18 mouse cellular contexts compared by ENCODE assay signal in the genomic region with DNA sequence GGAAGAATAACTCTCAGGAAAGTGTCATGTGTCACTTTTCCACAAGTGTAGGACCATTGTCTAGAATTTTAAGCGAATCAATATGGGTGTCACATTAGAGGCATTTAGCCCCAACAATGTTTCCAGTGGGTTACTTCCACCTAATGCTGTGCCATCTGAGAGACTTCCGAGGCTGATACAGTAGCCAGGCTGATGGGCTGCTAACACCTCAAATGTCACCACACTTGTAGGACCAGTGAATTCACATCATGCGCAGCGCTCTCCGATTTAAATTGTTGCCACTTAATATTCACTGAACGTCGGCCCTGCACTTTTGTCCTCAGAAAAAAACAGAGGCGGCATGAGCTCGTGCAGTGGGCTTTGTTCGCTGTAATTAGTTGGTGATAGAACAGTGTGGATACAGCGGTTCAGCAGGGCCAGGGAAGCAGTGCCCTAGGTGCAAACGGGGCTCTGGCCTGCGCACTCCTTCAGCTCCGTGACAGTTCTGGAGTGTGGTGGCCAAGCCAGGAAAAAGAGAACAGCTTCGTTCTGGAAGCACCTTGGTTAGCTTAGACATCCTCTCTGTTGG. TPM values are rescaled to one million over a fixed set of nuclear protein-coding genes. Genes with fewer than 3 reads are reported as not detected.
A peak's percentile ranks its signal among the peaks of the same experiment; 100 is the strongest.
DNase-seq lines count a peak whose midpoint lies in the region; ATAC-seq and TF ChIP-seq lines count a peak whose summit lies in the region.
"Had no signal": no experiment of that assay in that cellular context is flagged by ENCODE, and none has a peak within 500 bp of the region (broad histone marks: within the 10 kb centered on the region; RNA-seq: fewer than 3 reads in every experiment).

No protein-coding gene starts in this region.

- H3K9me3 ChIP-seq in MEL (replicated peaks; ENCODE audit: insufficient read depth, low read length): no peaks in the 10 kb centered on the region
- H3K9me3 ChIP-seq in forebrain, embryonic 12.5 days: 0 out of 2 replicates have a peak, but pooled peaks cover 3% of the 10 kb centered on the region
- no peaks in the 10 kb centered on the region for H3K9me3 ChIP-seq in hindbrain, embryonic 13.5 days
- no peaks in the 10 kb centered on the region for H3K9me3 ChIP-seq in midbrain, embryonic 13.5 days
- no peaks in the 10 kb centered on the region for H3K9me3 ChIP-seq in intestine, postnatal 0 days (ENCODE audit: control insufficient read depth)
- H3K9me3 ChIP-seq: heart, embryonic 12.5 days; limb, embryonic 12.5 days; liver, embryonic 15.5 days had no signal

- peaks cover 10 to 24% of the 10 kb centered on the region in 2 experiments for H3K4me1 ChIP-seq in MEL (ENCODE audit: control insufficient read depth in 1 of 2, insufficient read depth in 2 of 2, low read length in 2 of 2)
- H3K4me1 ChIP-seq in forebrain, embryonic 12.5 days: peaks cover 38% of the 10 kb centered on the region
- peaks cover 34% of the 10 kb centered on the region for H3K4me1 ChIP-seq in hindbrain, embryonic 13.5 days (replicated peaks)
- peaks cover 50% of the 10 kb centered on the region for H3K4me1 ChIP-seq in midbrain, embryonic 13.5 days (replicated peaks)
- H3K4me1 ChIP-seq in intestine, postnatal 0 days (replicated peaks; ENCODE audit: control insufficient read depth, insufficient read depth, low read length): no peaks in the 10 kb centered on the region

- H3K36me3 ChIP-seq in MEL (ENCODE audit: control insufficient read depth in 1 of 2, insufficient read depth in 2 of 2, low read length in 2 of 2): peaks cover 0 to 14% of the 10 kb centered on the region in 2 experiments; a peak in 2 of 4 replicates
- H3K36me3 ChIP-seq in forebrain, embryonic 12.5 days (replicated peaks): 0 out of 2 replicates have a peak, but pooled peaks cover 3% of the 10 kb centered on the region
- H3K36me3 ChIP-seq in hindbrain, embryonic 13.5 days: peaks cover 4% of the 10 kb centered on the region; the same call in 1 of the 2 replicates
- 0 out of 2 replicates have a peak, but pooled peaks cover 2% of the 10 kb centered on the region for H3K36me3 ChIP-seq in midbrain, embryonic 13.5 days
- H3K36me3 ChIP-seq in intestine, postnatal 0 days (ENCODE audit: control insufficient read depth, insufficient read depth): no peaks in the 10 kb centered on the region
- H3K36me3 ChIP-seq: liver, embryonic 15.5 days had no signal

- no peaks in the 10 kb centered on the region for H3K27me3 ChIP-seq in MEL (ENCODE audit: control insufficient read depth in 1 of 2, insufficient read depth in 2 of 2, low read length in 2 of 2)
- no peaks in the 10 kb centered on the region for H3K27me3 ChIP-seq in forebrain, embryonic 12.5 days
- H3K27me3 ChIP-seq in hindbrain, embryonic 13.5 days: no peaks in the 10 kb centered on the region
- no peaks in the 10 kb centered on the region for H3K27me3 ChIP-seq in midbrain, embryonic 13.5 days
- H3K27me3 ChIP-seq in intestine, postnatal 0 days (replicated peaks; ENCODE audit: control insufficient read depth, insufficient read depth, low read length): no peaks in the 10 kb centered on the region
- H3K27me3 ChIP-seq: heart, embryonic 12.5 days; limb, embryonic 12.5 days; liver, embryonic 15.5 days had no signal

- no peak for TF ChIP-seq POLR2A in MEL (IDR thresholded peaks at IDR 0.05; ENCODE audit: control insufficient read depth in 1 of 2, insufficient read depth in 1 of 2, low read depth in 1 of 2, low read length in 2 of 2, poor library complexity in 1 of 2)

- no peak for DNase-seq in MEL (ENCODE audit: low read depth, low spot score)
- no peak for DNase-seq in frontal cortex, adult 2 months (ENCODE audit: extremely low spot score in 1 of 2, low spot score in 1 of 2)
- no peak for DNase-seq in adrenal gland, postnatal 10 days
- no peak for DNase-seq in left cerebral cortex, postnatal 25 days (ENCODE audit: low spot score in 2 of 2)
- DNase-seq: cerebellum, postnatal 14 days; gastrocnemius, postnatal 10 days; heart, postnatal 4 days; kidney, adult 9 months; lung, postnatal 14 days; right cerebral cortex, postnatal 4 days had no signal

- no peak for TF ChIP-seq EP300 in MEL (IDR thresholded peaks at IDR 0.05; ENCODE audit: low read depth in 1 of 2, low read length in 2 of 2)

- TF ChIP-seq RAD21 in MEL (IDR thresholded peaks at IDR 0.05; ENCODE audit: low read depth, low read length): no peak

- intact Hi-C loops in left cerebral cortex, postnatal 25 days (cut with DNase I): no loop called here

- no peak for TF ChIP-seq CTCF in MEL (IDR thresholded peaks at IDR 0.05 in 2 of 3, conservative IDR thresholded peaks at IDR 0.05 in 1 of 3; ENCODE audit: control insufficient read depth in 1 of 3, insufficient read depth in 1 of 3, low read depth in 2 of 3, low read length in 3 of 3, poor library complexity in 1 of 3, severe bottlenecking in 1 of 3)
- no peak for TF ChIP-seq CTCF in intestine, postnatal 0 days (IDR thresholded peaks at IDR 0.05; ENCODE audit: low read depth)

- WGBS in forebrain, embryonic 12.5 days: 21% methylated on average over 15 of the region's 15 CpGs
- 33% methylated on average over 15 of the region's 15 CpGs for WGBS in hindbrain, embryonic 13.5 days
- 41% methylated on average over 15 of the region's 15 CpGs for WGBS in midbrain, embryonic 13.5 days
- WGBS in intestine, postnatal 0 days: 89% methylated on average over 15 of the region's 15 CpGs

- no peaks in the 10 kb centered on the region for H3K79me2 ChIP-seq in MEL (ENCODE audit: control insufficient read depth, insufficient read depth, low read length, poor library complexity)

- H3K4me3 ChIP-seq in MEL (ENCODE audit: control insufficient read depth in 1 of 2, insufficient read depth in 1 of 2, low read depth in 2 of 2, low read length in 2 of 2): no peak overlapping the region
- no peak overlapping the region for H3K4me3 ChIP-seq in forebrain, embryonic 12.5 days (replicated peaks)
- H3K4me3 ChIP-seq in hindbrain, embryonic 13.5 days: no peak overlapping the region
- H3K4me3 ChIP-seq in midbrain, embryonic 13.5 days (replicated peaks): no peak overlapping the region
- no peak overlapping the region for H3K4me3 ChIP-seq in intestine, postnatal 0 days (ENCODE audit: low read depth, low read length)
- H3K4me3 ChIP-seq: heart, embryonic 12.5 days; limb, embryonic 12.5 days; liver, embryonic 15.5 days had no signal

- ATAC-seq in forebrain, embryonic 12.5 days (ENCODE audit: low FRiP score): peak; percentile 84
- peak; percentile 80 for ATAC-seq in hindbrain, embryonic 13.5 days (ENCODE audit: low FRiP score)
- ATAC-seq in midbrain, embryonic 13.5 days: peak; percentile 83
- no peak for ATAC-seq in intestine, postnatal 0 days
- ATAC-seq: activated CD4-positive, CD25-positive, alpha-beta regulatory T cell, adult 4 months had no signal

- H3K9ac ChIP-seq in MEL (ENCODE audit: control insufficient read depth, low read depth, low read length, poor library complexity, severe bottlenecking): no peak overlapping the region
- H3K9ac ChIP-seq in forebrain, embryonic 12.5 days: no peak overlapping the region
- no peak overlapping the region for H3K9ac ChIP-seq in hindbrain, embryonic 13.5 days
- 0 out of 2 replicates have a peak overlapping the region, but pooled peaks have one; percentile 20 for H3K9ac ChIP-seq in midbrain, embryonic 13.5 days (replicated peaks)
- no peak overlapping the region for H3K9ac ChIP-seq in intestine, postnatal 0 days (ENCODE audit: low read depth, low read length)
- H3K9ac ChIP-seq: heart, embryonic 12.5 days; limb, embryonic 12.5 days; liver, embryonic 15.5 days had no signal

- H3K27ac ChIP-seq in MEL (ENCODE audit: control insufficient read depth, low read depth, low read length): peak overlapping the region; percentile 7; the same call in 1 of the 2 replicates
- H3K27ac ChIP-seq in forebrain, embryonic 12.5 days: peak overlapping the region; percentile 73
- H3K27ac ChIP-seq in hindbrain, embryonic 13.5 days: peak overlapping the region; percentile 76
- H3K27ac ChIP-seq in midbrain, embryonic 13.5 days: peak overlapping the region; percentile 71
- H3K27ac ChIP-seq in intestine, postnatal 0 days (ENCODE audit: low read depth, low read length): no peak overlapping the region
- H3K27ac ChIP-seq: limb, embryonic 12.5 days; liver, embryonic 15.5 days had no signal

- peak overlapping the region; percentile 17; the same call in 1 of the 2 replicates for H3K4me2 ChIP-seq in forebrain, embryonic 12.5 days
- peak overlapping the region; percentile 11; the same call in 1 of the 2 replicates for H3K4me2 ChIP-seq in hindbrain, embryonic 13.5 days
- peak overlapping the region; percentile 23 for H3K4me2 ChIP-seq in midbrain, embryonic 13.5 days (replicated peaks)
- no peak overlapping the region for H3K4me2 ChIP-seq in intestine, postnatal 0 days (replicated peaks; ENCODE audit: low read depth)
- H3K4me2 ChIP-seq: heart, embryonic 12.5 days; limb, embryonic 12.5 days; liver, embryonic 15.5 days had no signal

TF ChIP-seq in MEL, 35 proteins besides CTCF, POLR2A, EP300 and RAD21:
- TF ChIP-seq USF2 (IDR thresholded peaks at IDR 0.05; ENCODE audit: borderline replicate concordance in 1 of 2, insufficient read depth in 1 of 2, low read depth in 1 of 2, low read length in 2 of 2) (no peak), ZMIZ1 (IDR thresholded peaks at IDR 0.05; ENCODE audit: low read depth, low read length) (no peak)
TF ChIP-seq in MEL: peak in this region for 0.

RNA-seq across cellular contexts. Expression of gene Mpped2, which starts 42.8 kb away (rescaled TPM):
- total RNA-seq in MEL (2012; rRNA removed): 0.04 and 0.23 TPM in 2 replicates
- under 1 TPM in 1 of 2 experiments, not detected in 1; 0.10 TPM for polyA plus RNA-seq in MEL (2012; ENCODE audit: insufficient read depth in 1 of 2, insufficient read length in 2 of 2, low read depth in 1 of 2, low replicate concordance in 2 of 2, missing spikeins in 1 of 2)
- 165 and 177 TPM in 2 replicates for polyA plus RNA-seq in forebrain, embryonic 12.5 days (2016; fragmentation: Nextera tagmentation; extraction: Ambion mirVana)
- 144 and 147 TPM in 2 replicates for polyA plus RNA-seq in hindbrain, embryonic 13.5 days (2015; fragmentation: Nextera tagmentation; extraction: Ambion mirVana)
- 126 and 157 TPM in 2 replicates for polyA plus RNA-seq in midbrain, embryonic 13.5 days (2015; fragmentation: Nextera tagmentation; extraction: Ambion mirVana)
- polyA plus RNA-seq in frontal cortex, adult 2 months (2012; rRNA removed): 22.8 and 24.2 TPM in 2 replicates
- 10 to 100 TPM; 20.3 to 27.4 TPM for total RNA-seq in adrenal gland, postnatal 10 days (2021)
- total RNA-seq in left cerebral cortex, postnatal 25 days (2021): 10 to 100 TPM; 30.6 to 34.6 TPM
- polyA plus RNA-seq in intestine, postnatal 0 days (2015; fragmentation: Nextera tagmentation; extraction: Ambion mirVana): 8.0 and 8.2 TPM in 2 replicates
- polyA plus RNA-seq: activated CD4-positive, CD25-positive, alpha-beta regulatory T cell, adult 4 months had no signal
